Mouse (Mus musculus) midbrain, postnatal 0 days (tissue): ENCODE data around the gene Nsun2. TPM values are rescaled to one million over a fixed set of nuclear protein-coding genes. Genes with fewer than 3 reads are reported as not detected.
A peak's percentile ranks its signal among the peaks of the same experiment; 100 is the strongest.
"Not testable (repeated sequence)": the region's sequence is repeated elsewhere in the genome, so short reads cannot be mapped to it uniquely, and the experiment has no call there.

Experiments used
- ATAC-seq: fragments of 200-750 bp; cut with Nextera tagmentation; 2 replicates; pipeline ENCODE4 v1.8.0; 2017; ENCODE audit warnings: moderate number of reproducible peaks, mild to moderate bottlenecking, moderate TSS enrichment, moderate library complexity; ENCODE audit not compliant: low FRiP score
- DNase-seq: peaks from one replicate; pipeline ENCODE4 v3.0.0-alpha.2; 2015; ENCODE audit warnings: low spot score
- H3K27ac ChIP-seq: fragments of 300-500 bp; sonication (generic); 2 replicates; pipeline ENCODE4 v1.5.1; 2014; ENCODE audit warnings: low read depth, mild to moderate bottlenecking, low read length, mixed read lengths
- H3K27me3 ChIP-seq: fragments of 300-500 bp; sonication (generic); 2 replicates; pipeline ENCODE4 v1.6.1; 2014; ENCODE audit warnings: low read length, control low read depth, mixed read lengths; ENCODE audit not compliant: insufficient read depth
- H3K36me3 ChIP-seq: fragments of 300-500 bp; sonication (generic); 2 replicates; pipeline ENCODE4 v1.6.1; 2014; ENCODE audit warnings: low read length, control low read depth, mixed read lengths; ENCODE audit not compliant: insufficient read depth
- H3K4me1 ChIP-seq: fragments of 300-500 bp; sonication (generic); 2 replicates; pipeline ENCODE4 v1.6.1; 2014; ENCODE audit warnings: mild to moderate bottlenecking, control low read depth, antibody characterized with exemption, low read length, mixed read lengths; ENCODE audit not compliant: insufficient read depth
- H3K4me2 ChIP-seq: fragments of 300-500 bp; sonication (generic); 2 replicates; pipeline ENCODE4 v1.6.1; 2014; ENCODE audit warnings: low read depth, mild to moderate bottlenecking, low read length, mixed read lengths; ENCODE audit not compliant: poor library complexity, severe bottlenecking
- H3K4me3 ChIP-seq: fragments of 300-500 bp; sonication (generic); 2 replicates; pipeline ENCODE4 v1.5.1; 2014; ENCODE audit warnings: low read depth, mild to moderate bottlenecking, low read length, moderate library complexity
- H3K9ac ChIP-seq: fragments of 300-500 bp; sonication (generic); replicated peaks from 2 replicates; pipeline ENCODE4 v1.6.1; 2014; ENCODE audit warnings: mild to moderate bottlenecking, low read length, moderate library complexity, mixed read lengths; ENCODE audit not compliant: poor library complexity, severe bottlenecking
- H3K9me3 ChIP-seq: fragments of 300-500 bp; sonication (generic); 2 replicates; pipeline ENCODE4 v1.6.1; 2016; ENCODE audit warnings: low read length, control low read depth
- CTCF ChIP-seq: IDR thresholded peaks from 2 replicates; pipeline ENCODE4 v1.5.1; 2016; ENCODE audit warnings: antibody characterized with exemption, mild to moderate bottlenecking
- WGBS: fragments of 180-500 bp; shearing (Covaris S2); extraction: QIAGEN DNeasy Blood & Tissue Kit; methylation state at CpG from one replicate; pipeline ENCODE4 v1.1.7; 2014; 5-methylcytosine and 5-hydroxymethylcytosine counted together
- polyA plus RNA-seq: library from polyadenylated mRNA; unstranded; fragments of >200 nt; fragmentation: Nextera tagmentation; extraction: Ambion mirVana; gene quantifications from 2 replicates; pipeline ENCODE4 v1.2.1, GENCODE M21; 2015
- total RNA-seq: library from RNA; depleted of rRNA; stranded (reverse); fragments of >200 nt; gene quantifications from 2 replicates; pipeline ENCODE4 v1.2.3, GENCODE M21; 2014

The Nsun2 gene
- total and polyA plus RNA-seq, 2 experiments from 2014 or later = 60.2 to 60.3 TPM

GRCm38 (mm10) chr13:69559291-69559961, 25.9 kb downstream of the Nsun2 start:
- Histone ChIP-seq H3K27me3 (no peaks in the 10 kb centered on the region), H3K9ac (no peak overlapping the region), H3K4me3 (no peak overlapping the region), H3K9me3 (no peaks in the 10 kb centered on the region), H3K27ac (no peak overlapping the region), H3K4me1 (no peaks in the 10 kb centered on the region), H3K4me2 (no peak overlapping the region), H3K36me3 (no peaks in the 10 kb centered on the region)
- DNase-seq (peak; percentile 55), ATAC-seq (0 out of 2 replicates have a peak, but pooled peaks have one; percentile 47)
- TF ChIP-seq CTCF = no peak
- 15% methylated on average over 13 of the region's 13 CpGs for WGBS

- Histone ChIP-seq H3K9me3 (no peaks in the 10 kb centered on the region), H3K27ac (no peak overlapping the region), H3K9ac (no peak overlapping the region), H3K4me3 (no peak overlapping the region), H3K4me1 (no peaks in the 10 kb centered on the region), H3K27me3 (no peaks in the 10 kb centered on the region), H3K4me2 (no peak overlapping the region), H3K36me3 (no peaks in the 10 kb centered on the region)
- DNase-seq (no peak), ATAC-seq (no peak)
- no peak for TF ChIP-seq CTCF
- WGBS = 73% methylated on average over 9 of the region's 9 CpGs
Observed at GRCm38 (mm10) chr13:69562004-69562403, 28.5 kb downstream of the Nsun2 start.

- H3K27me3 ChIP-seq = no peaks in the 10 kb centered on the region
- no peak overlapping the region for H3K4me2 ChIP-seq
- ATAC-seq = no peak
- H3K9me3 ChIP-seq = no peaks in the 10 kb centered on the region
- no peaks in the 10 kb centered on the region for H3K36me3 ChIP-seq
- no peak for TF ChIP-seq CTCF
- no peaks in the 10 kb centered on the region for H3K4me1 ChIP-seq
- H3K27ac ChIP-seq = no peak overlapping the region
- WGBS = 70% methylated on average over 12 of the region's 12 CpGs
- H3K4me3 ChIP-seq = no peak overlapping the region
- no peak overlapping the region for H3K9ac ChIP-seq
- no peak for DNase-seq
Observed at GRCm38 (mm10) chr13:69562654-69563574, 29.4 kb downstream of the Nsun2 start.

- H3K27ac ChIP-seq = no peak overlapping the region
- H3K9ac ChIP-seq = no peak overlapping the region
- no peak for TF ChIP-seq CTCF
- ATAC-seq (no peak), DNase-seq (no peak)
- H3K36me3 ChIP-seq = no peaks in the 10 kb centered on the region
- H3K4me3 ChIP-seq = no peak overlapping the region
- H3K27me3 ChIP-seq = no peaks in the 10 kb centered on the region
- H3K9me3 ChIP-seq = no peaks in the 10 kb centered on the region
- H3K4me2 ChIP-seq = no peak overlapping the region
- H3K4me1 ChIP-seq = no peaks in the 10 kb centered on the region
- WGBS = 83% methylated on average over 3 of the region's 3 CpGs
Observed at GRCm38 (mm10) chr13:69563905-69564304, 30.4 kb downstream of the Nsun2 start.

GRCm38 (mm10) chr13:69564573-69564972, 31.0 kb downstream of the Nsun2 start:
- DNase-seq (no peak), ATAC-seq (no peak)
- Histone ChIP-seq H3K9ac (no peak overlapping the region), H3K4me2 (no peak overlapping the region), H3K27me3 (no peaks in the 10 kb centered on the region), H3K4me3 (no peak overlapping the region), H3K9me3 (no peaks in the 10 kb centered on the region), H3K4me1 (no peaks in the 10 kb centered on the region), H3K36me3 (no peaks in the 10 kb centered on the region), H3K27ac (no peak overlapping the region)
- TF ChIP-seq CTCF = no peak

GRCm38 (mm10) chr13:69565401-69565800, 31.9 kb downstream of the Nsun2 start:
- ATAC-seq, H3K27ac ChIP-seq, H3K4me2 ChIP-seq, DNase-seq, H3K27me3 ChIP-seq, H3K4me1 ChIP-seq, H3K36me3 ChIP-seq, H3K9ac ChIP-seq, H3K9me3 ChIP-seq, H3K4me3 ChIP-seq: not testable (repeated sequence)
- WGBS = 93% methylated on average over 4 of the region's 4 CpGs
